Mouse (Mus musculus) liver, adult 2 months (tissue): Measurements from ENCODE around the gene Coq10a.

Experiments used
- CTCF ChIP-seq: fragments of 200-500 bp; IDR thresholded peaks from 2 replicates; pipeline ENCODE4 v1.5.1; 2011; ENCODE audit warnings: low read depth, low read length, control low read depth
- POLR2A ChIP-seq: fragments of 200-500 bp; IDR thresholded peaks from 2 replicates; pipeline ENCODE4 v1.6.1; 2011; ENCODE audit warnings: low read length, control low read depth; ENCODE audit not compliant: insufficient read depth; ENCODE audit errors: extremely low read depth

DNA sequence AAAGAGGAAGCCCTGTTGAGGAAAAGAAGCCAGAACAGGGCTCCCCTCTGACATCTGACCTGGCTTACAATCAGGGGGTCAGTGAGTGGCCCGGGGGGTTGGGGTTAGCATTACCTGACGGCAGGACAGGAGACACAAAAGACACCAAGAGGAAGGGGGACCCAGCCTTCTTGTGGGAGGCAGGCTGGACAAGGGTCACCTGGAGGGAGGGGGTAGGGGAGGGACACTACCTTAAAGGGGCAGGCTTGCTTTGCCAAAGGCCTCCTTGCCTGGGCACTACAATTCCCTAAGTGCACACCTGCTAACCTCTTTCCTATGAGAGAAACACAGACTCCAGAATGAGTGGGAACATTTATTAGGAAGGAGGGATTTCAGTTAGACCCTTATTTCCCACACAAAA is 32.3 kb upstream of the Coq10a start, which contains the start of gene Slc39a5:
- TF ChIP-seq CTCF: no peak
- no peak for TF ChIP-seq POLR2A
